Mouse (Mus musculus): ENCODE results near the gene 1700029I15Rik. TPM values are rescaled to one million over a fixed set of nuclear protein-coding genes. Genes with fewer than 3 reads are reported as not detected.
A peak's percentile ranks its signal among the peaks of the same experiment; 100 is the strongest.

Gene 1700029I15Rik
- polyA plus RNA-seq, 1 experiment from 2014 or later = 1.8 TPM

DNA sequence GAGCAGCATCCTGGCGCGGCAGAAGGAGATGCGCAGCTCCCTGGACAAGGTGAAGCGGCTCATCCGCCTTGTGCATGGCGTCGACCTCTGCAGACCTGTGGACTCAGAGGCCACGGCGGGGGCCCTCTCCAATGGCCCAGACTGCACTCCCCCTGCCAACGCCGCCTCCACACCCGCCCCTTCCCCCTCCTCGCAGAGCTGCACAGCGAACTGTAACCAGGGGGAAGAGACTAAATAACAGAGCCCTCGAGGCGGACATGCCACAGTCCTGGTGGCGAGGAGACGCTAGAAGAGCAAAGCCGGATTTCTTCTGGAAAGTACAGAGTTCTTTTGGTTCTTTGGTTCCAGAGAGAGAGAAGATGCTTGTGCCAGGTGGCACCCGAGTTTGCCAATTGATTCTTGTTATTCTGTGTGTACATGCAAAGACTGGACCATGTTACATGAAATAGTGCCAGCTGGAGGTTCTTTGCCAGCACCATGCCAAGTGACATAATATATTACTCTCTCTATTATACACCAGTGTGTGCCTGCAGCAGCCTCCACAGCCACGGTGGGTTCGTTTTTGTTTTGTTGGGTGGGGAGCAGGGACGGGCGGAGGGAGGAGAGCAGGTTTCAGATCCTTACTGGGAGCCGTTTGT lies 22.0 kb upstream of the 1700029I15Rik start:
- Histone ChIP-seq H3K27ac (ENCODE audit: low read length) (no peak overlapping the region), H3K9me3 (replicated peaks; ENCODE audit: control insufficient read depth, low read length) (no peaks in the 10 kb centered on the region), H3K9ac (ENCODE audit: low read length) (no peak overlapping the region), H3K4me1 (ENCODE audit: control insufficient read depth, insufficient read depth, low read length) (peaks cover 3% of the 10 kb centered on the region; the same call in 1 of the 2 replicates), H3K27me3 (ENCODE audit: control insufficient read depth, insufficient read depth, low read length) (no peaks in the 10 kb centered on the region), H3K36me3 (ENCODE audit: control insufficient read depth, insufficient read depth) (peaks cover 20% of the 10 kb centered on the region; the same call in 1 of the 2 replicates), H3K4me2 (ENCODE audit: low read depth, low read length) (no peak overlapping the region), H3K4me3 (ENCODE audit: low read length) (no peak overlapping the region)
- no peak for ATAC-seq (replicated peaks; ENCODE audit: extremely low read depth, insufficient read depth, low FRiP score)
- 76% methylated on average over 25 of the region's 25 CpGs for WGBS

DNA sequence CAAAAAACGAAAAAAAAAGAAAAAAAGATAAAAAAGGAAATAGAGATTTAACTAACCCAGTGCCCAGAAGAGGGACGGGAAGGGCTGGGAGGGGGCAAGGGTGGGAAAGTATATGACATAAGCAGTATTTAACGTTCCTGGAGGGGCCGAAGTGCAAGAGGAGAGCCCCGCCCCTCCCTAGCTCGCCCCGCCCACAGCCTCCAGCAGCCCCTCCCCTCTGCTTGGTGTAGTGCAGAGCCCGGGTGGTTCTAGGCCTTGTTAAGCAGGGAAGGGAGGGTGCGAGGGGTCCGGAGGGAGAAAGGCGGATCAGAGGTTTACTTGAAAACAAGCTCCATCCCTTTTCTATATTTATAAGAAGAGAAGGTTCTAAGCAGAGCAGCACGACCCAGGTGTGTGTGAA lies 21.4 kb upstream of the 1700029I15Rik start:
- 41% methylated on average over 12 of the region's 12 CpGs for WGBS
- H3K4me3 ChIP-seq (ENCODE audit: low read length) = no peak overlapping the region
- peaks cover 20% of the 10 kb centered on the region; the same call in 1 of the 2 replicates for H3K36me3 ChIP-seq (ENCODE audit: control insufficient read depth, insufficient read depth)
- H3K27me3 ChIP-seq (ENCODE audit: control insufficient read depth, insufficient read depth, low read length) = no peaks in the 10 kb centered on the region
- H3K9ac ChIP-seq (ENCODE audit: low read length) = no peak overlapping the region
- H3K4me2 ChIP-seq (ENCODE audit: low read depth, low read length) = no peak overlapping the region
- no peak for ATAC-seq (replicated peaks; ENCODE audit: extremely low read depth, insufficient read depth, low FRiP score)
- no peak overlapping the region for H3K27ac ChIP-seq (ENCODE audit: low read length)
- H3K9me3 ChIP-seq (replicated peaks; ENCODE audit: control insufficient read depth, low read length) = no peaks in the 10 kb centered on the region
- peaks cover 3% of the 10 kb centered on the region; the same call in 1 of the 2 replicates for H3K4me1 ChIP-seq (ENCODE audit: control insufficient read depth, insufficient read depth, low read length)

DNA sequence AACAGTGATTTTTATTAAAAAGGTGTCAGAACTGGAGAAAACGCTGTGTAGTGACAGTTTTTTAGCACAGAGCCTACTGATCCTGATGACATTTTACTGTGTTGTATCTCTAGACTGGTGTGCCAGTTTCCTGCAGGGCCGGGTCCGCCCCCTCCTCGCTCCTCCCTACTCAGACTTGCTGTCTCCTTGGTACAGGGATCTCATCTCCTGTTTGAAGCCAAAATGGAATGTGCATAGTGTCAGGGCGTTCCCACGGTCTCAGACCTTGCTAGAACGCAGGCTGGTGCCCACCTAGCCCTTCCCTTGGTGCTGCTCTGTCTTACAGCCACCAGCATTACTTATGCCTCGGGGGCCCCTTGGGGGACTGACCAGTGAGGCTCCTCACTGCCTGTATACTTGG lies 20.5 kb upstream of the 1700029I15Rik start:
- no peak overlapping the region for H3K4me2 ChIP-seq (ENCODE audit: low read depth, low read length)
- H3K9ac ChIP-seq (ENCODE audit: low read length) = no peak overlapping the region
- H3K36me3 ChIP-seq (ENCODE audit: control insufficient read depth, insufficient read depth) = peaks cover 20% of the 10 kb centered on the region; the same call in 1 of the 2 replicates
- H3K9me3 ChIP-seq (replicated peaks; ENCODE audit: control insufficient read depth, low read length) = no peaks in the 10 kb centered on the region
- H3K27me3 ChIP-seq (ENCODE audit: control insufficient read depth, insufficient read depth, low read length) = no peaks in the 10 kb centered on the region
- H3K4me3 ChIP-seq (ENCODE audit: low read length) = no peak overlapping the region
- H3K27ac ChIP-seq (ENCODE audit: low read length) = no peak overlapping the region
- WGBS = 77% methylated on average over 8 of the region's 8 CpGs
- H3K4me1 ChIP-seq (ENCODE audit: control insufficient read depth, insufficient read depth, low read length) = peaks cover 3% of the 10 kb centered on the region; the same call in 1 of the 2 replicates
- no peak for ATAC-seq (replicated peaks; ENCODE audit: extremely low read depth, insufficient read depth, low FRiP score)

DNA sequence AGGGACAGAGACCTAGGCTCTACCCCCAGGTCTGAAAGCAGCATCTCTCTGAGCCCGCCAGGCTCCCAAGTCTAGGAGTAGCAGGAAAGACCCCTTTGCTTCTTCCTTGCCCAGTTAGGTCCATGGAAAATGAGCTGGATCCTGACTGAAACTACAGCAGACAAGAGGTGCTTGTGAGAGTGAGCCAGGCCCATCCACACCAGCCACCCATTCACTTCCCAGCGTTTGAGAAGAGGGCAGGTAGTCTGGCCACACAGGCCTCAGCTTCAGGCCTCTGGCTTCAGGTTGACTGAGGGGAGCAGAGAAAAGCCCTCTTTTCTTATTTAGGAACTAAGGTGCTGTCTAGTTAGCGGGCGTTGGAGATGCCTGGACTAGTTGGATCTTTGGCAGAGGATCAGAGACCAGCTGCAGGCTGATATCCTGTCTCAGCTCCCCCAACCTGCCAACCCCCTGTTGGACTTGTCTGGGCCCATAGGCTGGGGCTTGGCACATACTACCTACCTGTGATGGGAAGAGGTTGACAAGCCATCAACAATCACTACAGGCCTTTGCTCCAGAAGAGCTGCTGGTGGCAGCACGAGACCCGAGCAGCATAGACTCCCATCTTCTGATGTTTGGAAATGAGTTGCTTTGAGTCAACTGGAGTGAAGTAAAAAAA lies 19.6 kb upstream of the 1700029I15Rik start:
- Histone ChIP-seq H3K4me2 (ENCODE audit: low read depth, low read length) (no peak overlapping the region), H3K27ac (ENCODE audit: low read length) (no peak overlapping the region), H3K9ac (ENCODE audit: low read length) (no peak overlapping the region), H3K36me3 (ENCODE audit: control insufficient read depth, insufficient read depth) (peaks cover 17% of the 10 kb centered on the region; the same call in 1 of the 2 replicates), H3K9me3 (replicated peaks; ENCODE audit: control insufficient read depth, low read length) (no peaks in the 10 kb centered on the region), H3K27me3 (ENCODE audit: control insufficient read depth, insufficient read depth, low read length) (no peaks in the 10 kb centered on the region), H3K4me1 (ENCODE audit: control insufficient read depth, insufficient read depth, low read length) (peaks cover 6% of the 10 kb centered on the region; the same call in 1 of the 2 replicates), H3K4me3 (ENCODE audit: low read length) (no peak overlapping the region)
- no peak for ATAC-seq (replicated peaks; ENCODE audit: extremely low read depth, insufficient read depth, low FRiP score)
- WGBS = 88% methylated on average over 6 of the region's 6 CpGs

DNA sequence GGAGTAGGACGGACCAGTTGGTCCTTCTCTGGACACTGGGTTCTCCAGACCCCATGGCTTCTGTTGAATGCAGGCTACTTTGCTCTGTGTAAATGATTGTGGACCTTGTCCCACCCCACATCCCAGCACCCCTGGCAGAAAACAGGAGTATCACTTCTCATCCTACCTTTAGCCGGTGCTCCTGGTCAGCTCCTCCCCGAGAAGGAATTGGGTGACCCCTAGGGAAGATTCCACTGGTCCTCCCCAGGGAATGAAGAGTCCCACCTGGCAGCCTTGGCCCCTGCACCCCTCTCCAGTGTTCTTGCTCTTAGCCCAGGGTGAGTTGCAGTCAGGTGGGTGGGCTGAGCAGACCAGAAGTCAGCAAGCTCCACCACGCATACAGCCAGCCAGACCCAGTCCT lies 18.3 kb upstream of the 1700029I15Rik start:
- Histone ChIP-seq H3K4me2 (ENCODE audit: low read depth, low read length) (no peak overlapping the region), H3K4me3 (ENCODE audit: low read length) (no peak overlapping the region), H3K9ac (ENCODE audit: low read length) (no peak overlapping the region), H3K36me3 (ENCODE audit: control insufficient read depth, insufficient read depth) (peaks cover 12% of the 10 kb centered on the region; the same call in 1 of the 2 replicates), H3K27me3 (ENCODE audit: control insufficient read depth, insufficient read depth, low read length) (peaks cover 1% of the 10 kb centered on the region; the same call in 1 of the 2 replicates), H3K27ac (ENCODE audit: low read length) (no peak overlapping the region), H3K9me3 (replicated peaks; ENCODE audit: control insufficient read depth, low read length) (no peaks in the 10 kb centered on the region), H3K4me1 (ENCODE audit: control insufficient read depth, insufficient read depth, low read length) (peaks cover 6% of the 10 kb centered on the region; the same call in 1 of the 2 replicates)
- 91% methylated on average over 4 of the region's 4 CpGs for WGBS
- no peak for ATAC-seq (replicated peaks; ENCODE audit: extremely low read depth, insufficient read depth, low FRiP score)

DNA sequence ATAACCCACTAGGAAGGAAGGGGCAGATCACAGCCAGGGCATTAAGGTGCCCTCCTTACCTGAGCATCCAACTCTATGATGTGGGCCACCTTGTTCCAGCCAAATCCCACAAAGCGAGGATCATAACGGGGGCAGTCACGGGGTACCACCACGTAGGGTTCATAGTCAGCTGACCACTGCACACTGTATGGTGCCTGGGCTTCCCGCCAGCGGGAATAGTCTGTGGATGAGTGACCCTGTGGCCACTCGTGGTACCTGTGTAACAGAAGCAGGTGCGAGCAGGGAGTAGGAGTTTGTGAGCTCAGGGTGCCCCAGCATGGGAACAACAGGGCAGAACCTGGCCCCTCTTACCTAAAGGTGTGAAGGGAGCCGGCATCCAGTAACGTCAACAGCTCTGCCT lies 16.8 kb upstream of the 1700029I15Rik start:
- peaks cover 4% of the 10 kb centered on the region; the same call in 1 of the 2 replicates for H3K36me3 ChIP-seq (ENCODE audit: control insufficient read depth, insufficient read depth)
- H3K9me3 ChIP-seq (replicated peaks; ENCODE audit: control insufficient read depth, low read length) = no peaks in the 10 kb centered on the region
- WGBS = 88% methylated on average over 10 of the region's 10 CpGs
- no peak overlapping the region for H3K9ac ChIP-seq (ENCODE audit: low read length)
- H3K4me1 ChIP-seq (ENCODE audit: control insufficient read depth, insufficient read depth, low read length) = 0 out of 2 replicates have a peak, but pooled peaks cover 3% of the 10 kb centered on the region
- peaks cover 15% of the 10 kb centered on the region for H3K27me3 ChIP-seq (ENCODE audit: control insufficient read depth, insufficient read depth, low read length)
- no peak overlapping the region for H3K4me2 ChIP-seq (ENCODE audit: low read depth, low read length)
- no peak for ATAC-seq (replicated peaks; ENCODE audit: extremely low read depth, insufficient read depth, low FRiP score)
- H3K4me3 ChIP-seq (ENCODE audit: low read length) = no peak overlapping the region
- H3K27ac ChIP-seq (ENCODE audit: low read length) = no peak overlapping the region

DNA sequence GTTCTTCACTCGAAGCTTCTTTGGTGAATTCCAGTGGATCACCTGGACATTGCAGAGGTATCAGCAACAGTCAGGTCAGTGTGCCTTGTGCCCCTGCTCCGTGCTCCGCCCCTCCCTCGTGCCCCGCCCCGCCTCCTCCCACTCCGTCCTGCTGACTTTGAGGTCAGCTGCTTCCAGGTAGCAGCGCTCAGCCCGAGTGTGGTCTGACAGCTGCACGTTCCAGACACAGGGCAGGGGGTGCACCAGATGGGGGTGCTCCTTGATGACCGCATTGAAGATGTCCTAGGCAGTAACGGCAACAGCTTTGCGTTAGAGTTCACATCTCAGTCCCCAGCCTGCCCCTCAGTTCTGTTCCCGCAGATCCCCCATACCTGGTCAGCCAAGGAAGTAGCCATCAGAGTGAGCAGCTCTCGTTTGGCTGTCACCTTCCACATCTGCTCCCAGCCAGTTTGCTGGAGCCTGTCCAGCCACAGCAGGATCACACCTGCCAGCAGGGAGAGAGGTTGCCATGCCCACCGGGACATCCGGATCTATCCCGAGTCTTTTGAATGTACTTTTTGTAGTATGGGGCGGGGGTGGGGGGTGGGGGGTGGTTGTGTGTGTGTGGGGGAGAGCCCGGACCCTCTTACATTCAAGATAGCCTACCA lies 14.8 kb upstream of the 1700029I15Rik start:
- Histone ChIP-seq H3K4me3 (ENCODE audit: low read length) (no peak overlapping the region), H3K4me1 (ENCODE audit: control insufficient read depth, insufficient read depth, low read length) (peaks cover 10% of the 10 kb centered on the region), H3K27ac (ENCODE audit: low read length) (no peak overlapping the region), H3K9ac (ENCODE audit: low read length) (no peak overlapping the region), H3K4me2 (ENCODE audit: low read depth, low read length) (no peak overlapping the region), H3K27me3 (ENCODE audit: control insufficient read depth, insufficient read depth, low read length) (peaks cover 32% of the 10 kb centered on the region), H3K9me3 (replicated peaks; ENCODE audit: control insufficient read depth, low read length) (no peaks in the 10 kb centered on the region), H3K36me3 (ENCODE audit: control insufficient read depth, insufficient read depth) (no peaks in the 10 kb centered on the region)
- ATAC-seq (replicated peaks; ENCODE audit: extremely low read depth, insufficient read depth, low FRiP score) = no peak
- WGBS = 24% methylated on average over 20 of the region's 20 CpGs

DNA sequence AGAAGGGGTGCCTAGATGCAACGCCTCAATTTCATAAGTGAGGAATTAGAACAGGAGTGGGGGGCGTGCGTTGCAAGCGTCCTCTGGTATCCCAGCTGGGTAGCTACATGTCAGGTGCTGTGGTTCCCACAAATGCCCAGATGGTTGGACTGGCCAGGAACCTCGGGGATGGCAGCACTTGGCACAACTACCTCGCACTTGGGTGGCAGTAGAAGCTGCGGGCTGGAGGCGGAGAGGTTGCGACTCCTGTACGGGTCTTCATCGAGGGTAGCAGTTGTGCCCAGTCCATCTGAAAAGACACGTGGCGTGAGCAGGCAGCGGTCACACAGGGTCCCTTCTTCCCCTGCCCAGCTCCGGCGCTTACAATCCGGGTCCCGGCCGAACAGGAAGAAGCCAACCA lies 12.0 kb upstream of the 1700029I15Rik start:
- no peaks in the 10 kb centered on the region for H3K9me3 ChIP-seq (replicated peaks; ENCODE audit: control insufficient read depth, low read length)
- peak overlapping the region; percentile 44 for H3K9ac ChIP-seq (ENCODE audit: low read length)
- 13% methylated on average over 19 of the region's 19 CpGs for WGBS
- H3K36me3 ChIP-seq (ENCODE audit: control insufficient read depth, insufficient read depth) = no peaks in the 10 kb centered on the region
- H3K27me3 ChIP-seq (ENCODE audit: control insufficient read depth, insufficient read depth, low read length) = peaks cover 32% of the 10 kb centered on the region
- peak overlapping the region; percentile 65 for H3K4me2 ChIP-seq (ENCODE audit: low read depth, low read length)
- H3K4me1 ChIP-seq (ENCODE audit: control insufficient read depth, insufficient read depth, low read length) = peaks cover 15% of the 10 kb centered on the region
- ATAC-seq (replicated peaks; ENCODE audit: extremely low read depth, insufficient read depth, low FRiP score) = no peak
- H3K27ac ChIP-seq (ENCODE audit: low read length) = no peak overlapping the region
- H3K4me3 ChIP-seq (ENCODE audit: low read length) = peak overlapping the region; percentile 52
